Mouse (Mus musculus) intestine, postnatal 0 days (tissue): ENCODE results near the gene Bcl3. TPM values are rescaled to one million over a fixed set of nuclear protein-coding genes. Genes with fewer than 3 reads are reported as not detected.

Experiments used
- ATAC-seq: fragments of 200-750 bp; cut with Nextera tagmentation; 2 replicates; pipeline ENCODE4 v1.8.0; 2017; ENCODE audit warnings: mild to moderate bottlenecking, moderate TSS enrichment, moderate library complexity
- H3K27ac ChIP-seq: fragments of 300-500 bp; sonication (generic); 2 replicates; pipeline ENCODE4 v1.5.1; 2014; ENCODE audit warnings: mild to moderate bottlenecking, low read depth, low read length, moderate library complexity
- H3K27me3 ChIP-seq: fragments of 300-500 bp; sonication (generic); replicated peaks from 2 replicates; pipeline ENCODE4 v1.6.1; 2014; ENCODE audit warnings: low read length, mixed read lengths; ENCODE audit not compliant: control insufficient read depth, insufficient read depth
- H3K36me3 ChIP-seq: fragments of 300-500 bp; sonication (generic); 2 replicates; pipeline ENCODE4 v1.6.1; 2014; ENCODE audit warnings: mild to moderate bottlenecking, moderate library complexity; ENCODE audit not compliant: control insufficient read depth, insufficient read depth
- H3K4me1 ChIP-seq: fragments of 300-500 bp; sonication (generic); replicated peaks from 2 replicates; pipeline ENCODE4 v1.6.1; 2014; ENCODE audit warnings: antibody characterized with exemption, low read length, mixed read lengths; ENCODE audit not compliant: control insufficient read depth, insufficient read depth
- H3K4me2 ChIP-seq: fragments of 300-500 bp; sonication (generic); replicated peaks from 2 replicates; pipeline ENCODE4 v1.6.1; 2014; ENCODE audit warnings: low read depth, mild to moderate bottlenecking, moderate library complexity
- H3K4me3 ChIP-seq: fragments of 300-500 bp; sonication (generic); 2 replicates; pipeline ENCODE4 v1.5.1; 2014; ENCODE audit warnings: low read depth, low read length
- H3K9ac ChIP-seq: fragments of 300-500 bp; sonication (generic); 2 replicates; pipeline ENCODE4 v1.6.1; 2014; ENCODE audit warnings: mild to moderate bottlenecking, low read depth, low read length
- H3K9me3 ChIP-seq: fragments of 300-500 bp; sonication (generic); 2 replicates; pipeline ENCODE4 v1.6.1; 2016; ENCODE audit warnings: mixed run types; ENCODE audit not compliant: control insufficient read depth
- CTCF ChIP-seq: sonication (generic); IDR thresholded peaks from 2 replicates; pipeline ENCODE4 v1.5.1; 2016; ENCODE audit warnings: low read depth, mild to moderate bottlenecking, control low read depth, antibody characterized with exemption, moderate library complexity
- WGBS: fragments of 180-500 bp; shearing (Covaris S2); extraction: QIAGEN DNeasy Blood & Tissue Kit; methylation state at CpG from one replicate; pipeline ENCODE4 v1.1.7; 2014; 5-methylcytosine and 5-hydroxymethylcytosine counted together
- polyA plus RNA-seq: library from polyadenylated mRNA; unstranded; fragments of >200 nt; fragmentation: Nextera tagmentation; extraction: Ambion mirVana; gene quantifications from 2 replicates; pipeline ENCODE4 v1.2.1, GENCODE M21; 2015

The Bcl3 gene
- polyA plus RNA-seq, 1 experiment from 2014 or later, result 19.0 TPM

GRCm38 (mm10) chr7:19783630-19784029 is 38.9 kb downstream of the Bcl3 start:
- H3K36me3 ChIP-seq, result peaks cover 25% of the 10 kb centered on the region; the same call in 1 of the 2 replicates
- TF ChIP-seq CTCF, result no peak
- no peaks in the 10 kb centered on the region for H3K9me3 ChIP-seq
- no peak overlapping the region for H3K9ac ChIP-seq
- H3K27ac ChIP-seq, result no peak overlapping the region
- no peak for ATAC-seq
- no peak overlapping the region for H3K4me3 ChIP-seq
- H3K4me1 ChIP-seq, result 0 out of 2 replicates have a peak, but pooled peaks cover 2% of the 10 kb centered on the region
- WGBS, result 42% methylated on average over 8 of the region's 8 CpGs
- no peak overlapping the region for H3K4me2 ChIP-seq
- no peaks in the 10 kb centered on the region for H3K27me3 ChIP-seq

DNA sequence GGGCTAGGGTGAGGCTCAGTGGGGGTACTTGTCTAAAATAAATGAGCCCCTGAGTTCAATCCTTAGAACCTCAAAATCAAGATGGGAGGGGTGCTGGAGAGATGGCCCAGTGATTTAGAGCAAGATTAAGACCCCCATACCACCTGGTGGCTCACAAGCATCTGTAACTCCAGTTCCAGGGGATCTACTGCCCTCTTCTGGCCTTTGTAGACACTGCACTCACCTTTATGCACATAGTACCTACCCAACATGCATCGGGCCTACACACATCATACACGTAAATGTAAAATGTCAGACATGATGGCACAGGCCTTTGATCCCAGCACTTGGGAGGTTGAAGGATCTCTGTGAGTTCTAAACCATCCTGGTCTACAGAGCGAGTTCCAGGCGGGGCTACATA is 39.9 kb downstream of the Bcl3 start:
- Histone ChIP-seq H3K4me2 (no peak overlapping the region), H3K9ac (no peak overlapping the region), H3K4me1 (0 out of 2 replicates have a peak, but pooled peaks cover 2% of the 10 kb centered on the region), H3K9me3 (no peaks in the 10 kb centered on the region), H3K4me3 (no peak overlapping the region), H3K27me3 (no peaks in the 10 kb centered on the region), H3K36me3 (peaks cover 25% of the 10 kb centered on the region; the same call in 1 of the 2 replicates), H3K27ac (no peak overlapping the region)
- no peak for ATAC-seq
- WGBS, result 92% methylated on average over 4 of the region's 4 CpGs
- TF ChIP-seq CTCF, result peak; percentile 77

DNA sequence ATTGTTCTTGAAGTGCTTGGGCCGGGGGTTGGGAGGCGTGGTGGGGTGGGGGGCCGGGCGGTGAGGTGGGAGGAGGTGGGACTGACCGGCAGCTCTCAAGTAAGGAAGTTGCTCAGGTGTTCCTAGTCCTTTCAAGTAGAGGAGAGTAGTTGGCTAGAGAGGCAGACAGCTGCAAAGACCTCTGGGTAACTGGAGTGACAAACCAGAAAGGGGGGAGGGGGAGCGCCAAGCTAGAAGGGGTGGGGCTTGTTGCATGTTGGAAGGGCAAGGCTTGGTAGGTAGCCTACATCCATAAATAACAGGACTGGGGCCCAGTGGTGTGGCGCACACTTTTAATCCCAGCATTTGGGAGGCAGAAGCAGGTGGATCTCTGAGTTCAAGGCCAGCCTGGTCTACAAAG is 40.8 kb downstream of the Bcl3 start:
- no peak for ATAC-seq
- no peak for TF ChIP-seq CTCF
- no peak overlapping the region for H3K9ac ChIP-seq

GRCm38 (mm10) chr7:19779903-19780302 is 42.7 kb downstream of the Bcl3 start:
- peak; percentile 43 for TF ChIP-seq CTCF
- H3K4me3 ChIP-seq, result no peak overlapping the region
- H3K9ac ChIP-seq, result no peak overlapping the region
- no peaks in the 10 kb centered on the region for H3K27me3 ChIP-seq
- no peaks in the 10 kb centered on the region for H3K9me3 ChIP-seq
- H3K4me1 ChIP-seq, result 0 out of 2 replicates have a peak, but pooled peaks cover under 1% of the 10 kb centered on the region
- no peak overlapping the region for H3K4me2 ChIP-seq
- H3K36me3 ChIP-seq, result peaks cover 25% of the 10 kb centered on the region; the same call in 1 of the 2 replicates
- ATAC-seq, result no peak
- H3K27ac ChIP-seq, result no peak overlapping the region
- 78% methylated on average over 4 of the region's 4 CpGs for WGBS

More for the DNA sequence above, 40.8 kb downstream of the Bcl3 start:
- no peak overlapping the region for H3K4me3 ChIP-seq
- 0 out of 2 replicates have a peak, but pooled peaks cover 2% of the 10 kb centered on the region for H3K4me1 ChIP-seq
- WGBS, result 91% methylated on average over 7 of the region's 7 CpGs
- no peaks in the 10 kb centered on the region for H3K9me3 ChIP-seq
- no peak overlapping the region for H3K27ac ChIP-seq
- no peaks in the 10 kb centered on the region for H3K27me3 ChIP-seq
- peaks cover 25% of the 10 kb centered on the region; the same call in 1 of the 2 replicates for H3K36me3 ChIP-seq
- H3K4me2 ChIP-seq, result no peak overlapping the region

GRCm38 (mm10) chr7:19778645-19779044 is 43.9 kb downstream of the Bcl3 start:
- Histone ChIP-seq H3K4me2 (no peak overlapping the region), H3K4me3 (no peak overlapping the region), H3K9me3 (no peaks in the 10 kb centered on the region), H3K27me3 (no peaks in the 10 kb centered on the region), H3K27ac (no peak overlapping the region), H3K9ac (no peak overlapping the region), H3K36me3 (peaks cover 23% of the 10 kb centered on the region; the same call in 1 of the 2 replicates), H3K4me1 (no peaks in the 10 kb centered on the region)
- ATAC-seq, result no peak
- WGBS, result 80% methylated on average over 8 of the region's 8 CpGs
- no peak for TF ChIP-seq CTCF

DNA sequence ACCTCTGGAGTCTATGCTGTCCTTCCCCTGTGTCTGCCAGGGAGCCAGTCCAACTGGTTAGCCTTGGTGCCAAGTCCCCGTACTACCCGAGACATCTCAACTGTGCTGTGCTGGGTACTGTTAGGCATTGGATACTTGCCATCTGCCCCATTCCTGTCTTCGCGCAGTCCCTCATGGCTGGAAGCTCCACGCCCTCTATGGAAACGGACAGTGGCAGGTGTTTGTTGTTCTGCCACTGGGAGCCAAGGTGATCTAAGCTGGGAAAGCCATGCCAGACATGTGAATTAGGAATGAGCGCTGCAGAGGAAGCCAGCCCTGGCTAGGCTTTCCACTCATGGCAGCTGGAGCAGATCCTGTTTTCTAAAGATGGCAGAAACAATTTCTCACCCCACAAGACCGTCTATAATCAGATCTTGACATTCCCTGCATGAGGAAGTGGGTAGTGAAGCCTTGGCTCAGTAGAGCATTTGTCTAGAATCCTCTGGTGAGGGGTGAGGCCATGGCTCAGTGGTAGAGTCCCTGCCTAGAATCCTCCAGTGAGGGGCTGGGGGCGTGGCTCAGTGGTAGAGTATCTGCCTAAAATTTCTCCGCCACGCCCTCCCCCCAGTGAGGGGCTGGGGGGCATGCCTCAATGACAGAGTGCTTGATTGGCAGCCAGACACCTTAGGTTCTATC is 45.4 kb downstream of the Bcl3 start:
- TF ChIP-seq CTCF, result no peak
- H3K9ac ChIP-seq, result no peak overlapping the region
- no peak overlapping the region for H3K4me2 ChIP-seq
- H3K4me3 ChIP-seq, result no peak overlapping the region
- H3K9me3 ChIP-seq, result no peaks in the 10 kb centered on the region
- no peak for ATAC-seq
- WGBS, result 80% methylated on average over 11 of the region's 11 CpGs
- H3K27ac ChIP-seq, result no peak overlapping the region
- no peaks in the 10 kb centered on the region for H3K27me3 ChIP-seq
- H3K36me3 ChIP-seq, result peaks cover 15% of the 10 kb centered on the region; the same call in 1 of the 2 replicates
- no peaks in the 10 kb centered on the region for H3K4me1 ChIP-seq
